Mouse (Mus musculus): ENCODE results near the gene 4921536K21Rik. TPM values are rescaled to one million over a fixed set of nuclear protein-coding genes. Genes with fewer than 3 reads are reported as not detected.

Gene 4921536K21Rik
- polyA plus RNA-seq, 1 experiment = 0.77 TPM

DNA sequence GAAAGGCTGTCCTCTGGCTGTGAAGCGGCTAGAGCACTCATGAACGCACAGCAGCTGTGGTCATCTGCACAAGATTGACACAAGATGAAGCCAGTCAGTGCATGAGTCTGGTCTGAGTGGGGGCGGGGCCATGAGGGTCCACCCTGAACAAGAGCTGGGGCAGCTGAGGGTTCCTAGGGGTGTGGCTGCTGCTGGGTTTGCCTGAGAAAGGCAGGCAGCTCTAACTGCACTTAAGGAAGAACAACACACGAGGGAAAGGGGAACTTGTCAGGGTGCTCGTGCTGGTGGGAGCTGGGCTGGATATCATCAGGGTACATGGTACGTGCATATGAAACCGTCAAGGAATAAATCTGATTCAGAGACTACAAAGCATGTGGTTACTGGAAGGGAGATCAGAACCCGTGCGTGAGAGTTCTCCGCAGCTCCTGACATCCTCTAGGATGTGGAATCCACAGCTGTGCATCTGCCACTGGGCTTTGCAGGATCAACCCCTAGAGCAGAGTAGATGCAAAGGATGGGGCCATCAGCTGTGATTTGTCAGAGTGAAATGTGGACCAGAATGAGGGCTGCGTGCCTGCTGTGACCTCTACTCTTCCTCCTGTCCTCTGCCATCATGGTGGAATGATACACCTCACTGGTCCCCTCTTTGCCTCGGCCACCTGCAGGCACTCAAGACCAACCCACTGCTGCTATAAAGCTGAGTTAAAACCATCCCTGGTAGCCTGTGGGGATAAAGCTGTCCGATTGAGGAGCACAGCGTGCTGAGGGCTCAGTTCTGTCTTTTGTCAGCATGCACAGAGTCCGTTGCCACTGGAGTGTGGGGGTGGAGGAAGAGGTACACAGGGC lies 45.2 kb downstream of the 4921536K21Rik start:
- Histone ChIP-seq H3K4me1 (ENCODE audit: control insufficient read depth, insufficient read depth, low read length) (no peaks in the 10 kb centered on the region; the same call in 1 of the 2 replicates), H3K4me3 (replicated peaks; ENCODE audit: control insufficient read depth, low read depth, low read length) (no peak overlapping the region), H3K27ac (ENCODE audit: control insufficient read depth, insufficient read depth, low read depth, low read length, poor library complexity) (no peak overlapping the region)
- WGBS = 62% methylated on average over 15 of the region's 15 CpGs
- TF ChIP-seq CTCF (IDR thresholded peaks at IDR 0.05; ENCODE audit: control insufficient read depth, insufficient read depth, low read length) (no peak), POLR2A (IDR thresholded peaks at IDR 0.05; ENCODE audit: borderline replicate concordance, control insufficient read depth, low read depth, low read length) (no peak)

DNA sequence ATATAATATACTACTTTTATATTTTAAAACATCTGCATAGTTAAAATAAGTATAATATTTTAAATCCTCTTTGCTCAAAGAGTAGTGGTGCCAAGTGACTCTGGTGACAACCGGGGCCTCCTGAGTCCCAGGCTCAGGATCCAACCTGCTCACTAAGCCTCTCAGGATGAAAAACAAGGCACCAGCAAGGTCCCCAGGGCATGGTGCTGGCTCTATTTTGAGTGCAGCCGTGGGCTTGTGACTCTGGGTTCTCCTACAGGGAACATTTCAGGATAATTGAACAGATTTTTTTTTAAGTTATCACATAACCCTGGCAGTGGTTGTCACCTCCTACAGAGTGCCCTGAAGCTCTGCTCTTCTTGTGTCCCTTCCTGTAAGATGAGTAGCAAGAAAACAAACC lies 48.5 kb downstream of the 4921536K21Rik start:
- Histone ChIP-seq H3K4me1 (ENCODE audit: control insufficient read depth, insufficient read depth, low read length) (no peaks in the 10 kb centered on the region; the same call in 1 of the 2 replicates), H3K27ac (ENCODE audit: control insufficient read depth, insufficient read depth, low read depth, low read length, poor library complexity) (no peak overlapping the region), H3K4me3 (replicated peaks; ENCODE audit: control insufficient read depth, low read depth, low read length) (no peak overlapping the region)
- no peak for TF ChIP-seq CTCF (IDR thresholded peaks at IDR 0.05; ENCODE audit: control insufficient read depth, insufficient read depth, low read length)
- no peak for TF ChIP-seq POLR2A (IDR thresholded peaks at IDR 0.05; ENCODE audit: borderline replicate concordance, control insufficient read depth, low read depth, low read length)
- WGBS = 60% methylated on average over 2 of the region's 2 CpGs

DNA sequence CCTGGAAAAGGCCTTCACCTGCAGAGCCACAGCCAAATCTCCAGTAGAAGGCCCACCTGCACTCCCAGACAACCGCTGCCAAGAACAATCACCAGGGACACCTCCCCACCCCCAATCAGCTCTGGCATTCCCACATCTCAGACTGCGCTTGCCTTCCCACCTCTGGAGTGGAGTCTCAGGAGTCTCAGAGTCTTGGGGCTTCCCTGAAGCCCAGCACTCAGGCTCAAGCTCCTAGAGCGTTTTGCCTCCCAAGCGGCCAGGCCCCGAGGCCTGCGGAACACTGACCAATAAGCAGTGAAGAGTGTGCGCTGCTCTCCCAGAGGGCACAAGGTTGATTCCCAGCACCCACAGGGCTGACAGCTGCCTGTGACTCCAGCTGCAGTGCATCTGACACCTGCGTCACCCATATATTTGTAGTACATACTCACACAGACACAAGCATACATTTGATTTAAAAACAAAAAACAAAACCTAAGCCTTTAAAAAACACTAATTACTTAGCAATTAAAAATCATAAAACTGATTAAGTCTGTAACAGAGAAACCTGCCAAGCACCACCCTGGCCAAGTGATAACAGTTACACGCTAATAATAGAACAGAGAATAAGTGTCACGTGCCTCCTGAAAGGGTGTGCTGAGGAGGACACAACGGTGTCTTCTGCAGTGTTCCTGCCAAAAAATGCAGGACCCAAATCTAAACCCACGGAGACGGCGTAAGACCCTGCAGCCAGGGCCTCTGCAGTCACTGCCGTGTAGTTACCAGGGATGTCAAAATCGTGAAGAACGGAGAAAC lies 50.8 kb downstream of the 4921536K21Rik start:
- H3K4me3 ChIP-seq (replicated peaks; ENCODE audit: control insufficient read depth, low read depth, low read length) = no peak overlapping the region
- 78% methylated on average over 17 of the region's 17 CpGs for WGBS
- TF ChIP-seq CTCF (IDR thresholded peaks at IDR 0.05; ENCODE audit: control insufficient read depth, insufficient read depth, low read length) (no peak), POLR2A (IDR thresholded peaks at IDR 0.05; ENCODE audit: borderline replicate concordance, control insufficient read depth, low read depth, low read length) (no peak)
- no peak overlapping the region for H3K27ac ChIP-seq (ENCODE audit: control insufficient read depth, insufficient read depth, low read depth, low read length, poor library complexity)
- H3K4me1 ChIP-seq (ENCODE audit: control insufficient read depth, insufficient read depth, low read length) = no peaks in the 10 kb centered on the region; the same call in 1 of the 2 replicates

Other genes starting within 250 kb of the 4921536K21Rik start
- gene Morc2a, start 245.9 kb downstream of the 4921536K21Rik start, polyA plus RNA-seq (2011; ENCODE audit: insufficient read depth, insufficient read length, low replicate concordance, missing spikeins) = 13.0 and 24.9 TPM in 2 replicates
- not detected in 2 replicates for gene Osbp2, start 31.2 kb downstream of the 4921536K21Rik start, polyA plus RNA-seq (2011; ENCODE audit: insufficient read depth, insufficient read length, low replicate concordance, missing spikeins)
- 0.22 and 1.2 TPM in 2 replicates for gene Dusp18, start 142 bp upstream of the 4921536K21Rik start, polyA plus RNA-seq (2011; ENCODE audit: insufficient read depth, insufficient read length, low replicate concordance, missing spikeins)
- gene Slc35e4, start 19.6 kb upstream of the 4921536K21Rik start, polyA plus RNA-seq (2011; ENCODE audit: insufficient read depth, insufficient read length, low replicate concordance, missing spikeins) = 1.3 TPM in 1 of 2 replicates, not detected in the other
- 16.7 and 48.3 TPM in 2 replicates for gene Tcn2, start 37.1 kb upstream of the 4921536K21Rik start, polyA plus RNA-seq (2011; ENCODE audit: insufficient read depth, insufficient read length, low replicate concordance, missing spikeins)
- gene Pes1, start 68.9 kb upstream of the 4921536K21Rik start, polyA plus RNA-seq (2011; ENCODE audit: insufficient read depth, insufficient read length, low replicate concordance, missing spikeins) = 21.2 and 35.0 TPM in 2 replicates
- not detected in 2 replicates for gene 4930556J24Rik, start 81.7 kb upstream of the 4921536K21Rik start, polyA plus RNA-seq (2011; ENCODE audit: insufficient read depth, insufficient read length, low replicate concordance, missing spikeins)
- 0.56 TPM in 1 of 2 replicates, not detected in the other for gene Gal3st1, start 88.5 kb upstream of the 4921536K21Rik start, polyA plus RNA-seq (2011; ENCODE audit: insufficient read depth, insufficient read length, low replicate concordance, missing spikeins)
- 0.47 TPM in 1 of 2 replicates, not detected in the other for gene Sec14l4, start 136.4 kb upstream of the 4921536K21Rik start, polyA plus RNA-seq (2011; ENCODE audit: insufficient read depth, insufficient read length, low replicate concordance, missing spikeins)
- gene Sec14l3, start 169.7 kb upstream of the 4921536K21Rik start, polyA plus RNA-seq (2011; ENCODE audit: insufficient read depth, insufficient read length, low replicate concordance, missing spikeins) = not detected in 2 replicates
- 9.0 and 10.3 TPM in 2 replicates for gene Mtfp1, start 200.3 kb upstream of the 4921536K21Rik start, polyA plus RNA-seq (2011; ENCODE audit: insufficient read depth, insufficient read length, low replicate concordance, missing spikeins)
- 15.4 and 20.3 TPM in 2 replicates for gene Sec14l2, start 228.3 kb upstream of the 4921536K21Rik start, polyA plus RNA-seq (2011; ENCODE audit: insufficient read depth, insufficient read length, low replicate concordance, missing spikeins)
- 8.5 and 10.5 TPM in 2 replicates for gene Rnf215, start 240.1 kb upstream of the 4921536K21Rik start, polyA plus RNA-seq (2011; ENCODE audit: insufficient read depth, insufficient read length, low replicate concordance, missing spikeins)